Mouse (Mus musculus): ENCODE data around the gene Slc2a4. TPM values are rescaled to one million over a fixed set of nuclear protein-coding genes. Genes with fewer than 3 reads are reported as not detected.

Gene Slc2a4
- polyA plus RNA-seq, 1 experiment = 78.6 TPM

- no peak for DNase-seq
- Histone ChIP-seq H3K36me3 (ENCODE audit: control insufficient read depth, insufficient read depth, low read length) (no peaks in the 10 kb centered on the region; the same call in none of the 2 replicates), H3K4me1 (ENCODE audit: control insufficient read depth, insufficient read depth, low read length) (peaks cover 3% of the 10 kb centered on the region; the same call in 1 of the 2 replicates), H3K4me3 (ENCODE audit: insufficient read depth, low read depth, low read length) (no peak overlapping the region), H3K27me3 (replicated peaks; ENCODE audit: control insufficient read depth, insufficient read depth, low read length) (no peaks in the 10 kb centered on the region), H3K27ac (ENCODE audit: insufficient read depth, low read depth, low read length) (no peak overlapping the region)
- WGBS = 72% methylated on average over 3 of the region's 3 CpGs
- TF ChIP-seq POLR2A (IDR thresholded peaks at IDR 0.05; ENCODE audit: low read depth, low read length) (no peak), CTCF (conservative IDR thresholded peaks at IDR 0.05; ENCODE audit: insufficient read depth, insufficient read length, low read depth, low read length) (no peak)
Measured at GRCm38 (mm10) chr11:69970775-69971174, 22.8 kb upstream of the Slc2a4 start.

- no peak for DNase-seq
- Histone ChIP-seq H3K36me3 (ENCODE audit: control insufficient read depth, insufficient read depth, low read length) (no peaks in the 10 kb centered on the region; the same call in none of the 2 replicates), H3K4me1 (ENCODE audit: control insufficient read depth, insufficient read depth, low read length) (peaks cover 3% of the 10 kb centered on the region; the same call in 1 of the 2 replicates), H3K4me3 (ENCODE audit: insufficient read depth, low read depth, low read length) (no peak overlapping the region), H3K27ac (ENCODE audit: insufficient read depth, low read depth, low read length) (no peak overlapping the region), H3K27me3 (replicated peaks; ENCODE audit: control insufficient read depth, insufficient read depth, low read length) (peaks cover 1% of the 10 kb centered on the region; the same call in 1 of the 2 replicates)
- 52% methylated on average over 6 of the region's 6 CpGs for WGBS
- no peak for TF ChIP-seq CTCF (conservative IDR thresholded peaks at IDR 0.05; ENCODE audit: insufficient read depth, insufficient read length, low read depth, low read length)
Measured at GRCm38 (mm10) chr11:69970222-69970621, 22.2 kb upstream of the Slc2a4 start.

DNA sequence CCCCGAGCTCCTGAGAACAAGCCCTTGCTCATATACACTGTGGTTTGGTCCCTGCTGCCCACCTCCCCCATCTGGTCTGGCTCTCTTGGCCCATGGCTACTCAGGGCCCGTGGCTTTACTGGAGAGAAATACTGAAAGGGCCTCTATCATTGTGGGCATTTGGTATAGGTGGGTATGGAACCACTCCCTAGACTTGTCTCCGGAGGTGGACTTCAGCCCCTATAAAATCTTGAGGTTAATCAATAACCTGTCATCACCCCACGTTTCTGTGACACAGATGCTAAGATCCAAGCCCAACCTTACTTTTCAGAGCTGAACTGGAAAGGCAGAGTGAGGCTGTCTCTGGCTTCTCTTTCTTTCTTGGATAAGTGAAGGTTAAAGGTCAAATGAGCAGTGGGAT is 20.8 kb upstream of the Slc2a4 start:
- no peak overlapping the region for H3K4me3 ChIP-seq (ENCODE audit: insufficient read depth, low read depth, low read length)
- TF ChIP-seq CTCF (conservative IDR thresholded peaks at IDR 0.05; ENCODE audit: insufficient read depth, insufficient read length, low read depth, low read length) (no peak), POLR2A (IDR thresholded peaks at IDR 0.05; ENCODE audit: low read depth, low read length) (no peak)
- H3K4me1 ChIP-seq (ENCODE audit: control insufficient read depth, insufficient read depth, low read length) = peaks cover 3% of the 10 kb centered on the region; the same call in 1 of the 2 replicates
- no peaks in the 10 kb centered on the region; the same call in 1 of the 2 replicates for H3K36me3 ChIP-seq (ENCODE audit: control insufficient read depth, insufficient read depth, low read length)
- no peak for DNase-seq
- peaks cover 1% of the 10 kb centered on the region; the same call in 1 of the 2 replicates for H3K27me3 ChIP-seq (replicated peaks; ENCODE audit: control insufficient read depth, insufficient read depth, low read length)
- 40% methylated on average over 4 of the region's 4 CpGs for WGBS
- H3K27ac ChIP-seq (ENCODE audit: insufficient read depth, low read depth, low read length) = no peak overlapping the region

GRCm38 (mm10) chr11:69966860-69967517 is 19.0 kb upstream of the Slc2a4 start:
- peak overlapping the region; percentile 70 for H3K4me3 ChIP-seq (ENCODE audit: insufficient read depth, low read depth, low read length)
- H3K4me1 ChIP-seq (ENCODE audit: control insufficient read depth, insufficient read depth, low read length) = peaks cover 3% of the 10 kb centered on the region; the same call in 1 of the 2 replicates
- 36% methylated on average over 17 of the region's 17 CpGs for WGBS

DNA sequence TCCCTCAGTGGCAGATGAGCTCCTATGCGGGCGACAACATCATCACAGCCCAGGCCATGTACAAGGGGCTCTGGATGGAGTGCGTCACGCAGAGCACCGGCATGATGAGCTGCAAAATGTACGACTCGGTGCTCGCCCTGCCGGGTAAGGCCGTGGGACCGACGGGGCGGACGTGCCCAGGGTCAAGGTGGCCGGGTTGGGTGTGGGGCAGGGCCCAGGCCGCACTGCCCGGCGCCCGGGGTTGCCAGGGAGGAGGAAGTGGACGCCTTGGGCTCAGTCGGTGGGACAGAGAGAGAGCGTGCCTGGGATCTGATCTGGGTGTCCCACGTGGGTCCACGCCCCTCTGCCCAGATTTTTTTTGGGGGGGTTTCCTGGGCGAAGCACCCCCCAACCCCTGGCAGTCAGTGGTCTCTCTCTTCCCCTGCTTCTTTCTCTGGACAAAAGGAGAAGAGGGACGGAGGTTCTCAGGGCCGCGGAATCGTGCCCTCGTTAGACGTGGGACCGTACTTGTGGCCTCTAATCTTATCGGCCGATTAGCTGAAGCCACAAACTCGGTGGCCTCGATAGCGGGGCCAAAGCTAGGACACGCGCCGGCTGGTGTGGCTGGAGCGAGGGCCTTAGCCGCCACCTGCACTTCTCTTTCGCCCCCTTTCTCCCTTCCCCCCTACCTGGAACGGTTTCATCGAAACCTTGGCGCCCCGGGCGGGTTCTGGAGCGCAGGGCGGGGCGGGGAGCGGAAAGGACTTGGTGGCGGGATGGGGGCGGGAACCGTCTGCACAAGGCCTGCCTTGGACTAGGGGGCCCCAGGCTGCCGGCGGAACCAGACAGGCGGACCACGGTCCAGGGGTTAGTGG is 18.2 kb upstream of the Slc2a4 start:
- peak; percentile 37 for DNase-seq
- H3K36me3 ChIP-seq (ENCODE audit: control insufficient read depth, insufficient read depth, low read length) = no peaks in the 10 kb centered on the region
- no peak for TF ChIP-seq CTCF (conservative IDR thresholded peaks at IDR 0.05; ENCODE audit: insufficient read depth, insufficient read length, low read depth, low read length)
- no peak for TF ChIP-seq POLR2A (IDR thresholded peaks at IDR 0.05; ENCODE audit: low read depth, low read length)
- peak overlapping the region; percentile 70 for H3K4me3 ChIP-seq (ENCODE audit: insufficient read depth, low read depth, low read length)
- peaks cover 1% of the 10 kb centered on the region; the same call in 1 of the 2 replicates for H3K27me3 ChIP-seq (replicated peaks; ENCODE audit: control insufficient read depth, insufficient read depth, low read length)
- H3K27ac ChIP-seq (ENCODE audit: insufficient read depth, low read depth, low read length) = peak overlapping the region; percentile 67; the same call in 1 of the 2 replicates
- peaks cover 3% of the 10 kb centered on the region; the same call in 1 of the 2 replicates for H3K4me1 ChIP-seq (ENCODE audit: control insufficient read depth, insufficient read depth, low read length)
- WGBS = 5% methylated on average over 59 of the region's 59 CpGs

More at GRCm38 (mm10) chr11:69966860-69967517, 19.0 kb upstream of the Slc2a4 start:
- Histone ChIP-seq H3K36me3 (ENCODE audit: control insufficient read depth, insufficient read depth, low read length) (no peaks in the 10 kb centered on the region; the same call in 1 of the 2 replicates), H3K27ac (ENCODE audit: insufficient read depth, low read depth, low read length) (no peak overlapping the region), H3K27me3 (replicated peaks; ENCODE audit: control insufficient read depth, insufficient read depth, low read length) (peaks cover 1% of the 10 kb centered on the region; the same call in 1 of the 2 replicates)
- no peak for DNase-seq
- TF ChIP-seq CTCF (conservative IDR thresholded peaks at IDR 0.05; ENCODE audit: insufficient read depth, insufficient read length, low read depth, low read length) = no peak
- no peak for TF ChIP-seq POLR2A (IDR thresholded peaks at IDR 0.05; ENCODE audit: low read depth, low read length)

- H3K27me3 ChIP-seq (replicated peaks; ENCODE audit: control insufficient read depth, insufficient read depth, low read length) = peaks cover 1% of the 10 kb centered on the region; the same call in 1 of the 2 replicates
- WGBS = 7% methylated on average over 49 of the region's 49 CpGs
- peak overlapping the region; percentile 70 for H3K4me3 ChIP-seq (ENCODE audit: insufficient read depth, low read depth, low read length)
- peak; percentile 77 for DNase-seq
- TF ChIP-seq POLR2A (IDR thresholded peaks at IDR 0.05; ENCODE audit: low read depth, low read length) (peak; percentile 15), CTCF (conservative IDR thresholded peaks at IDR 0.05; ENCODE audit: insufficient read depth, insufficient read length, low read depth, low read length) (no peak)
- H3K36me3 ChIP-seq (ENCODE audit: control insufficient read depth, insufficient read depth, low read length) = no peaks in the 10 kb centered on the region
- peak overlapping the region; percentile 72 for H3K27ac ChIP-seq (ENCODE audit: insufficient read depth, low read depth, low read length)
- peaks cover 3% of the 10 kb centered on the region; the same call in 1 of the 2 replicates for H3K4me1 ChIP-seq (ENCODE audit: control insufficient read depth, insufficient read depth, low read length)
Measured at GRCm38 (mm10) chr11:69965271-69966005, 17.4 kb upstream of the Slc2a4 start.
